Mouse (Mus musculus) limb, embryonic 14.5 days (tissue): Measurements from ENCODE around the gene Zfp536. TPM values are rescaled to one million over a fixed set of nuclear protein-coding genes. Genes with fewer than 3 reads are reported as not detected.
"Not testable (repeated sequence)": the region's sequence is repeated elsewhere in the genome, so short reads cannot be mapped to it uniquely, and the experiment has no call there.

Experiments
- ATAC-seq: fragments of 200-750 bp; cut with Nextera tagmentation; 2 replicates; pipeline ENCODE4 v1.8.0; 2017; ENCODE audit warnings: low read depth, moderate number of reproducible peaks, moderate TSS enrichment; ENCODE audit not compliant: low FRiP score
- DNase-seq: peaks from one replicate; pipeline ENCODE4 v3.0.0-alpha.2; 2015; ENCODE audit warnings: low spot score
- H3K27ac ChIP-seq: fragments of 300-500 bp; sonication (generic); replicated peaks from 2 replicates; pipeline ENCODE4 v1.5.1; 2014; ENCODE audit warnings: low read depth, mild to moderate bottlenecking, low read length, moderate library complexity, mixed read lengths
- H3K27me3 ChIP-seq: fragments of 300-500 bp; sonication (generic); 2 replicates; pipeline ENCODE4 v1.6.1; 2014; ENCODE audit warnings: low read length, mixed read lengths; ENCODE audit not compliant: control insufficient read depth, insufficient read depth
- H3K36me3 ChIP-seq: fragments of 300-500 bp; sonication (generic); 2 replicates; pipeline ENCODE4 v1.6.1; 2014; ENCODE audit warnings: mild to moderate bottlenecking, low read length, moderate library complexity, mixed read lengths; ENCODE audit not compliant: control insufficient read depth, insufficient read depth
- H3K4me1 ChIP-seq: fragments of 300-500 bp; sonication (generic); 2 replicates; pipeline ENCODE4 v1.6.1; 2014; ENCODE audit warnings: antibody characterized with exemption, low read length, mixed read lengths; ENCODE audit not compliant: control insufficient read depth, insufficient read depth
- H3K4me2 ChIP-seq: fragments of 300-500 bp; sonication (generic); replicated peaks from 2 replicates; pipeline ENCODE4 v1.6.1; 2014; ENCODE audit warnings: low read depth, mild to moderate bottlenecking, low read length, moderate library complexity; ENCODE audit not compliant: severe bottlenecking
- H3K4me3 ChIP-seq: fragments of 300-500 bp; sonication (generic); replicated peaks from 2 replicates; pipeline ENCODE4 v1.5.1; 2014; ENCODE audit warnings: low read length
- H3K9ac ChIP-seq: fragments of 300-500 bp; sonication (generic); 2 replicates; pipeline ENCODE4 v1.6.1; 2014; ENCODE audit warnings: mild to moderate bottlenecking, low read depth, low read length, moderate library complexity; ENCODE audit not compliant: severe bottlenecking
- H3K9me3 ChIP-seq: fragments of 300-500 bp; sonication (generic); 2 replicates; pipeline ENCODE4 v1.6.1; 2016; ENCODE audit warnings: low read length; ENCODE audit not compliant: control insufficient read depth
- POLR2A ChIP-seq: fragments of 200-500 bp; IDR thresholded peaks from 2 replicates; pipeline ENCODE4 v1.8.0; 2012; ENCODE audit warnings: inconsistent platforms, mild to moderate bottlenecking, moderate library complexity, borderline replicate concordance; ENCODE audit not compliant: insufficient read depth, insufficient read length; ENCODE audit errors: extremely low read depth
- WGBS: fragments of 180-500 bp; shearing (Covaris S2); extraction: QIAGEN DNeasy Blood & Tissue Kit; methylation state at CpG from one replicate; pipeline ENCODE4 v1.1.7; 2014; 5-methylcytosine and 5-hydroxymethylcytosine counted together
- polyA plus RNA-seq, 2 experiments: library from polyadenylated mRNA; depleted of rRNA in 1 of 2; stranded (reverse) in 1 of 2; unstranded in 1 of 2; fragments of >200 nt; fragmentation: Nextera tagmentation in 1 of 2; extraction: Ambion mirVana in 1 of 2; gene quantifications; 2 replicates each; pipeline versions ENCODE4 v1.2.1 to v1.2.3; 2012 to 2014

The Zfp536 gene
- polyA plus RNA-seq, 2 experiments = 3.8 to 6.5 TPM

DNA sequence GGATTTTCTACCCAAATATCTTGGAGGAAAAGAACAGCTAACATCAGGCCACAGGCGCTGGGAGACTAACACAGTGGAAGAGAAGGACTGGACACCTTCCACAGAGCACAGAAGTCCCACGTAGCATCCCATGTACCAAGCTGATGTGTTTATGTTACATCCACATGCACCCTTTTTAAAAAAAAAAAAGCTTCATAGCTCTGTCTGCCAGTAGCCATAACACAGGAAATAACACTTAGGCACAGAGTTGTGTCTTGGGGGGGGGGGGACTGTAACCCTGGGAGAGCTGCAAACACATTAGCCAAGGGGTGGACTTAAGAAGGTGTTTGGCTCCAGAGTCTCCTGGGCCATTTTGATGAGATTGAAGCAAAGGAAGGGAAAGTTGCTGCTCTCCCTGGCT is 155.6 kb downstream of the Zfp536 start:
- DNase-seq = no peak
- Histone ChIP-seq H3K4me2 (no peak overlapping the region), H3K9me3 (no peaks in the 10 kb centered on the region), H3K4me3 (no peak overlapping the region), H3K9ac (no peak overlapping the region), H3K4me1 (no peaks in the 10 kb centered on the region), H3K27ac (no peak overlapping the region), H3K27me3 (no peaks in the 10 kb centered on the region), H3K36me3 (no peaks in the 10 kb centered on the region)
- WGBS = 88% methylated on average over 2 of the region's 2 CpGs
- ATAC-seq = no peak
- TF ChIP-seq POLR2A = no peak

DNA sequence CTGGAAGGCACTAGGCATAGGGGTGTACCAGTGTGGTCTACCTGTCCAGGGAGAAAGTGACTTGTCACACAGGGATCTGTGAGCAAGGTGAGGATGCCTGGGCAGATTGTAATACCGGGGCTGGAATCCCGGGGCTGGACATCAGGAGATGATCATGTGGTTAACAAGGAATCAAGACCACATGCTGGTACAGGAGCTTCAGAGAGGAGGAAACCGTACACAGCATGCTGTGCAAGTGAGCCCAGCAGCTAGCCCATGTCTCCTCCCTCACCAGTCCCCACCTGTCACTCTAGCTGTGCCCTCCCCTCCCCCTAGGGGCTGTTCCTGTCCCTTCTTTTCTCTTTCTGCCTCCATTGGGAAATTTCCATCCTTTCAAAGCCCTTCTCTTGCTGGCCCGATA is 157.5 kb downstream of the Zfp536 start:
- no peaks in the 10 kb centered on the region for H3K27me3 ChIP-seq
- ATAC-seq = no peak
- H3K4me2 ChIP-seq = no peak overlapping the region
- WGBS = 65% methylated on average over 4 of the region's 4 CpGs
- H3K4me3 ChIP-seq = no peak overlapping the region
- no peak for DNase-seq
- H3K9me3 ChIP-seq = no peaks in the 10 kb centered on the region
- no peaks in the 10 kb centered on the region for H3K4me1 ChIP-seq
- no peak overlapping the region for H3K27ac ChIP-seq
- no peak overlapping the region for H3K9ac ChIP-seq
- no peak for TF ChIP-seq POLR2A
- no peaks in the 10 kb centered on the region for H3K36me3 ChIP-seq

DNA sequence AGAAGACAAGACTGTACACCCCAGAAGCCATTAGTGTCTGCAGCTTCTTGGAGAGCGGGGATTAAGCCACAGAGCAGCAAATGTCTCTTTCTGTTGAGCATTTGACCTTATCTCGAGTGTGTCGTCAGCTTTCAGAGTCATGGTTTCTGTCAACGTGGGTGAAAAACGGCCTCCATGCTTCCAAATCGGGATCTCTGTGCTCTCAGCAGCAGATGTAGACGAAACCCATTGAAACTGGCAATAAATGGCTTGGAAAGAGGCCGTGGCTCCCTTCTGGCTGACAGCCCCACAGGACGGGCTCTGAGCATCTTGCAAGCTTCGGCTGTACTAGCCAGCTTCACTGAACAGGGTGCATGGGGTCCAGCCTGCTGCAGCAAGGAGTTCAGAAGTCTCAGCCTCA is 159.1 kb downstream of the Zfp536 start:
- WGBS = 61% methylated on average over 10 of the region's 10 CpGs
- ATAC-seq (no peak), DNase-seq (no peak)
- Histone ChIP-seq H3K4me3 (no peak overlapping the region), H3K4me1 (no peaks in the 10 kb centered on the region), H3K4me2 (no peak overlapping the region), H3K9me3 (no peaks in the 10 kb centered on the region), H3K27ac (no peak overlapping the region), H3K27me3 (no peaks in the 10 kb centered on the region), H3K9ac (no peak overlapping the region), H3K36me3 (no peaks in the 10 kb centered on the region)
- TF ChIP-seq POLR2A = no peak

DNA sequence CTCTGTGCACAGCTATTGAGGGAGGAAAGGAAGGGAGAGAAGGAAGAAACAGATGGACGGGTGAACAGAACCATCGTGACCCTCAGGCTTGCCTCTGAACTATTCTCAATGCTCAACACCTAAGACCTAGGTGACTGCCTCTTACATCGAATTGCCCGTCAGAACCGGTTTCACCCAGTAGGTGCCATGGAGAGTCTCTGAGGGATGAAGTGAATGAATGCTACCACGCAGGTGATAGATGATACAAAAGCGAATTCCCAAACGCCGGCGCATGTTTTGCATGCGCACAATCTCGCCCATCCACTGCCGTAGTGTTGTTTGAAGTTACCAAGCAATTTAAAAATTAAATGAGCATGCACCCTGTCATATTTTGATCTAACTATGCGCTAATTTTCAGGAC is 164.9 kb downstream of the Zfp536 start:
- Histone ChIP-seq H3K4me3 (no peak overlapping the region), H3K27me3 (no peaks in the 10 kb centered on the region), H3K9me3 (no peaks in the 10 kb centered on the region; the same call in 1 of the 2 replicates), H3K4me1 (no peaks in the 10 kb centered on the region), H3K4me2 (no peak overlapping the region), H3K36me3 (no peaks in the 10 kb centered on the region), H3K27ac (no peak overlapping the region), H3K9ac (no peak overlapping the region)
- no peak for TF ChIP-seq POLR2A
- WGBS = 92% methylated on average over 14 of the region's 14 CpGs
- ATAC-seq (no peak), DNase-seq (no peak)

DNA sequence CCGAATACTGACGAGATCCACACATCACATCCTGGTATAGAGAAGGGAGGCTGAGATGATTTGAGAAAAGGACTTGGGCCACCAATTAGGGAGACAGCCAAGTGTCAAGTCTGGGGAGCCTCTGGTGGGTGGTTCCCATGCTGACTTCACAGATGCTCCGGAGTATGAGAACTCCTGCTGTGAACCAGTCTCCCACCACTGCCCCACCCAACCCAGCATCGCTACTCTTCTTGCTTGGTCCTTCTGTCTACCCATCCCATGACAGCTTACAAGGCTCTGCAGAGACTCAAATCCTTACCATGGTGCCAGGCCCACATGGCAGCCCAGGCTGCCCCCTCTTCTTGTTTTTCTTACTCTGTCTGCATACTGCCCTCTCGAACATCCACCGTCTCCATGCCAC is 165.5 kb downstream of the Zfp536 start:
- no peak overlapping the region for H3K27ac ChIP-seq
- no peak for DNase-seq
- H3K4me1 ChIP-seq = no peaks in the 10 kb centered on the region
- TF ChIP-seq POLR2A = no peak
- 92% methylated on average over 6 of the region's 6 CpGs for WGBS
- H3K27me3 ChIP-seq = no peaks in the 10 kb centered on the region
- H3K9ac ChIP-seq = no peak overlapping the region
- H3K4me3 ChIP-seq = no peak overlapping the region
- no peaks in the 10 kb centered on the region for H3K36me3 ChIP-seq
- no peaks in the 10 kb centered on the region; the same call in 1 of the 2 replicates for H3K9me3 ChIP-seq
- ATAC-seq = no peak
- no peak overlapping the region for H3K4me2 ChIP-seq

DNA sequence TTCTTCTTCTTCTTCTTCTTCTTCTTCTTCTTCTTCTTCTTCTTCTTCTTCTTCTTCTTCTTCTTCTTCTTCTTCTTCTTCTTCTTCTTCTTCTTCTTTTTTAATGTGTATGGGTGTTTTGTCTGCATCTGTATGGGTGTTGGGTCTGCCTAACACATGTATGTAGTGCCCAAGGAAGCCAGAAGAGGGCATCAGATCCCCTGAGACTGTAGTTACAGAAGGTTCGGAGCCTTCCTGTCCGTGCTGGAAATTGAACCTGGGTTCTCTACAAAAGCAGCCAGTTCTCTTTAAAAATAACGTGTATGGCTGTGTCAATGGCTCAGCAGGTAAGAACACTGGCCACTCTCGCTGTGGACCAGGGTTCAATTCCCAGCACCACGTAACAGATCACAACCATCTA is 167.0 kb downstream of the Zfp536 start:
- Histone ChIP-seq H3K27ac (no peak overlapping the region), H3K9me3 (no peaks in the 10 kb centered on the region; the same call in 1 of the 2 replicates), H3K4me3 (no peak overlapping the region), H3K4me2 (no peak overlapping the region), H3K4me1 (no peaks in the 10 kb centered on the region), H3K9ac (no peak overlapping the region), H3K27me3 (no peaks in the 10 kb centered on the region), H3K36me3 (no peaks in the 10 kb centered on the region)
- ATAC-seq (no peak), DNase-seq (no peak)
- TF ChIP-seq POLR2A = no peak
- 84% methylated on average over 5 of the region's 5 CpGs for WGBS

DNA sequence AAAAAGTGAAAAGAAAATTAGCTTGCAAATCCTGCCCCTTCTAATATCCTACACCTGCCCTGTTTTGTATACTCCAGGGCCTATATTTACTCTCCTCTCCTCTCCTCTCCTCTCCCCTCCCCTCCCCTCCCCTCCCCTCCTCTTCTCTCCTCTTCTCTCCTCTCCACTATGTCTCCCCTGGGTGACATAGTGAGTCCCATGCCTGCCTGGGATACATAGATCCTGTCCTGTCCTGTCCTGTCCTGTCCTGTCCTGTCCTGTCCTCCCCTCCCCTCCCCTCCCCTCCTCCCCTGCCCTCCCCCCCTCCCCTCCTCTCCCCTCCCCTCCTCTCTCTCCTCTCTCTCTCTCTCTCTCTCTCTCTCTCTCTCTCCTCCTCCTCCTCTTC is 169.9 kb downstream of the Zfp536 start:
- H3K36me3 ChIP-seq, H3K4me3 ChIP-seq, DNase-seq, ATAC-seq, H3K27ac ChIP-seq, H3K9ac ChIP-seq, H3K4me2 ChIP-seq, H3K27me3 ChIP-seq, H3K9me3 ChIP-seq, H3K4me1 ChIP-seq: not testable (repeated sequence)
